Mouse (Mus musculus): ENCODE results near the gene Dnal4. TPM values are rescaled to one million over a fixed set of nuclear protein-coding genes. Genes with fewer than 3 reads are reported as not detected.
"Not testable (repeated sequence)": the region's sequence is repeated elsewhere in the genome, so short reads cannot be mapped to it uniquely, and the experiment has no call there.

Gene Dnal4
- 17.7 and 23.1 TPM in 2 replicates for total RNA-seq (2021)
- long read RNA-seq, transcript Dnal4-201 (4 exons, 1,472 nt) = major isoform, 25 of 44 reads
- long read RNA-seq, partial matches to known transcripts = 17 of 44 reads
- long read RNA-seq, other reads (novel, unspliced or antisense) = 1 of 44 reads

DNA sequence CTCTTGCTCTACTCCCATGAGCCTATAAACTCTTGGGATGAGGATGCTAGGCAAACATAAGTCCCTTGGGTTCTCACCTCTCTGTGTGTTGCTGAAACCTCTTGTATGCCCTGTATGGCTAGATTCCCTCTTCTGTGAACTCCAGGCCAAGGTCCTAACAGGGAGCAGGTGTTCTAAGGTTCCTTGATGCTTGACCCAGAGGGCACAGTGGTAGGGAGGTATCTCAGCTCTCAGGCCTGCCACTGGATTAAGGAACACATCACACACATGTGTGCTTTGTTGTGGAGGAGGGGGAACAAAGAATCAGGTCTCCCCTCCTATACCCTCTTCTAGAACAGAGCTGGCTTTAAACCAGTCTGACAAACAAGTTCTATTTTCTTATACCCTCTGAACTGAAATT is at the start of gene Dnal4:
TSS of gene Dnal4 (minus strand) at position 101 of the 400 bp plus-strand sequence.
- DNase-seq = no peak

DNA sequence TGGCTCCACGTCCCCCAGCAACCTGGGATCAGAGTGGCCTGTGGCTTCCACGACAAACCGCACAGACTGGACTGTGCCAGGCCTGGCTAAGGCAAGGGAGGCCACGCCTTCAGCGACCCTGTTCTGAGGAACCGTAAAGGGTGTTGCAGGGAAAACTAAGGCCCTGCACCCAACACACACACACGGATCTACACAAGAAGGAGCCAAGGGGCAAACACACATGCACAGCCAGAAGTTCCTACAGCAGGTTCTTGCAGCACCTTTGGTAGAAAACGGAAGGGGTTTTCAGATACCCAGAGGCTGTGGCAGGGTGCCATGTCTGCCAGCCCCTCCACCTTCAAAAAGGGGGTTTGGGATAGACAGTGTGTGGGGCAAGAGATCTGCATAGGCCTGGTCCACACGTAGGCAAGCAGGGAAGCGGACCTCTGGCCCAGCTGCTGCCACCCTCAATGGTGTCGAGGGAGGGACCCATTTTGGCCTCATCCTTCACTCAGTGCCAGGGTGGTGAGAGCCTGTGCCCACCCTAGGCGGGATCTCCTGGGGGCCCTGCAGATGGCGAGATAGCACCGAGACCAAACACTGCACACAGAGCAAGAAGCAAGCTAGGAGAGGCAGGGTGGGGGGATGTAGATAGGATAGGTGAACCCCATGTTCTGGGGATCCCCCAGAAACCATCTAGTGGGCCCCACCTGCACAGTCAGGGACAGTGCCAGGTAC is 49.6 kb upstream of the Dnal4 start:
- DNase-seq = no peak

DNA sequence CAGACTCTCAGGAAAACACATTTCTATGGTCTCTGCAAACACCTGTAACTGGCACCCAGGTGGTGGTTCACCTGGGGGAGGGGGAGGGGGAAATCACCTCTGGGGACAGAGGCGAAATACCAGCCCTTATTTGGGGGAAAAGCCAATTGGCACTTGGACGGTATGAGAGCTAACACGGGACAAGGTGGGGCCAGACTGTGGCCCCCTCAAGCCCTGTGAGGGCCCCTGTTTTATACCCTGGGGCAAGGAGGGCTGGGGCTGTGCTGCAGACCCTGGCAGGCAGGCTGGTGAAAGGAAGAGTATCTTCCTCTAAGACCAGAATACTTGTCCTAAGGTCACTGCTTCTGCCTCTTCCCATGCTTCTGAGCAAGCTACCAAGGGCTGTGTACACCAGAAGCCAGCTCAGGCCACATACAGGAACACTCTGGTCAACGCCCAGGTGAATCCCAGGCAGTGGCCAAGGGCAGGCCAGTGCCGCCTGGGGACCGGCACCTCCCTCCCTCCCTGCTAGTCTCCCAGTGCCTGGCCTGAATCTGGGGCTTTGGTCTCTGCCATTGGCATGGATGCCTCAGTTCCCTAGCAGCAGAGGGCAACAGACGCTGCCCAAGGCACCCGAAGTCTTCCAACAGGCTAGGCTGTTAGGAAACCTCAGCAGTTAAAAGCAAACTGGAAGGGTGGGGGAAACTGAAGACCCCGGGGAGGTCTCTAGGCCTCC is 48.7 kb upstream of the Dnal4 start:
- DNase-seq = no peak

DNA sequence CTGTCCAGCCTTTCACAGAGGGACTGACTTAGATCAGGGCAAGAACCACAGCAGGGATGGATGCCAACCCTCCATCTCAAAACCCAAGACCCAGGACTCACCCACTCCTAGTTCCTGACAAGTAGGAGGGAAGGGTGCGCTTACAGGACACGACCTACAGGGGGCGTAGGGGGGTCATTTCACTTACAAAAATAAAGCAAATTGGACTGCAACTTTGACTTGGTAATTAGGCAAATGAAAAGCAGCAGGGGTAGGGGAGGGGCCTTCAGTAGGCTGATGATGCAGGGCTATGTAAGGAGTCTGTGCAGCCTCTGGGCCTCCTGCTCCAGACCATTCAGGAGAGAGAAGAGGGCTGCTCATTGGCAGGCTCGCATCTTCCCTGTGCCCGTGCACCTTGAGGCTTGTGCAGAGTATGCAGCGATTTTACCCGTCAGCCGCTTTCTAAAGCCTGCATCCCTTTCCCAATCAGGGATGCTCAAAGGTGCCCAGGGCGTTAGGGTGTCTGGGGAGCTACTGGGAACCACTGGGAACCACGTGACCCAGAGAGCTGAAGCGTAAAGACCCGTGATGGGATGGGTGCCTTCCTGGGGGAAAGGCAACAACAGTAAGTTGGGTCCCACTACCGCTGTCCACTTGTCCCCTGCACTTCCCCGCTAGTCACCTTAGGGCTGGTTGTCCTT is 47.6 kb upstream of the Dnal4 start:
- DNase-seq = no peak

DNA sequence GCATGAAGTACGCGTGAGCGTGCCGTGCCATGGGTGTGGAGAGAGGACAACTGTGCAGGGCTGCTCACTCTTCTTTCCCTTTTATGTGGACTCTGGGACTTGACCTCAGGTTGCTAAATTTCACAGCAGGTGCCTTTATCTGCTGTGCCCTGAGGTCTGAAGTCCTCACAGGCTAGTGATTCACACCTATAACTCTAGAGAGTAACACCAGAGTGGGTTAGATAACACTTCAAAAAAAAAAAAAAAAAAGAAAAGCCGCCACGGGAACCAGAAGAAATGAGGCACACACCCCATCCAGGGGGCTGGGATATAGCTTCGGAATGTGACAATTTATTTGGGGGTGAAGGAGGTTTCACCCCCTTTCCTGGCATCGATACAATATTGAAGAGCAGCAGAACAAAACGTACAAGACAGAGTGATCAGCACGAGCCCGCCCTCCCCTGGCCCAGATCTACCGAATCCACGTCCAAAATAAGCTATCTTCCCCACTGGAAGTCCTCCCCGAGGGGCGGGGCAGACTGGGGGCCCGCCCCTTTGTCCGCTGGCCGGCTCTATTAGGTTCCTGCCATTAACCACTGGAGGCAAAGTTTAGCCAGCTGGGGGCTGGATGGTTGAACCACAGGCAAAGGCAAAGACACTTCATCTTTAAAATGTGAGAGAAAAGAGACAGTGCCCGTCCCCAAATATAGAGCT is 46.1 kb upstream of the Dnal4 start:
- DNase-seq = no peak

DNA sequence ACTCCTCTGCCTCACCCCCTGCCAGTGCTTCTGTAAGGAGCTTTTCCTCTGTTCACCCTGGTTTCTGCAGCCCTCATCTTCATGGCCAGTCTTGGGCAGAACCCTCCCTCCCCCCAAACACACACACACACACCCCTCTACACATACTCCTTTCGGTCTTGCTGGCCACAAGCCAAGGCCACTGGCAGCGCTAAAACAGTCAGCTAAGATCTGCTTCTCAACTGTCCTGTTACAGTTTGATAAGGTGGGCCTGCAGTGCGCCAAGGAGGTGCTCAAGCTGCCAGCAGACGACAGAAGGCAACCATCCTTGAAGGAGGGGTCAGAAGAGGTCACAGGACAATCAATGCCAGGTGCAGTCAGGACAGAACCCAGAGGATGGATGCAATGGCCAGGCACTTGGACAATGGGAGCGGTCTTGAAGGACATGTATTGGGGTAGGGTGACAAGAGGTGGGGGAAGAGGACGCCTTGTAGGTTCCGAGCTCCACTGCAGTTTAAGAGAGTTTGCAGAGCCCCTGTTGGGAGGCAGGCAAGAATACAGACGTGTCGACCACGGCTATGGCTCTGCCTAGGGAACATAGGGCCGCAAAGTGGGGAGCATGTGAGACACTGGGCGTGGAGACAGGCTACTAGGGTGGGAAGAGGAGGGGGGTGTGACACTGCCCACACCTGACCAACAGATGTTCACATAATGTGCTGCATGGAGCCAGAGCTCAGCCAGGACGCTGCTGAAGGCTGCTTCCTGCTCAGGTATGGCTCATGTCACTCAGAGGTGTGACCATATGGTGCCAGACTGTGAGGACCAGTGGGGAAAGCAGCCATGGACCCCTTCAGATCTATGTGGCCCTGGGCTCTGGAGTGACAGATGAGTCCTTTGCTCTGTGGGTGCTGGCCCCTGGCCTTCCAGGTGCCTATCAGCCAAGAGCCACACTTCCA is 44.9 kb upstream of the Dnal4 start:
- no peak for DNase-seq

DNA sequence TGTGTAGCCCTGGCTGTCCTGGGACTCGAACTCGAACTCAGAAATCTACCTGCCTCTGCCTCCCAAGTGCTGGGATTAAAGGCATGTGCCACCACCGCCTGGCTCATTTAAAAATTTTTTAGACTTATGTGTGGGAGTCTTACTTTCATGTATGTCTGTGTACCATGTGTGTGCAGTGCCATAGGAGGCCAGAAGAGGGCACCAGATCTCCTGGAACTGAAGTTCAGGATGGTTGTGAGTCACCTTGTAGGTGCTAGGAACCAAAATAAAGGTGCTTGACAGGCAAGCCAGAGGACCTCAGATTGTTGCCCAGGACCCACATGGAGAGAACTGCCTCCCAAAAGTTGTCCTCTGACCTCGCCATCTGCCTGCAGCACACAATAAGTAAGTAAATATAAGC is 40.7 kb upstream of the Dnal4 start:
- no peak for DNase-seq

DNA sequence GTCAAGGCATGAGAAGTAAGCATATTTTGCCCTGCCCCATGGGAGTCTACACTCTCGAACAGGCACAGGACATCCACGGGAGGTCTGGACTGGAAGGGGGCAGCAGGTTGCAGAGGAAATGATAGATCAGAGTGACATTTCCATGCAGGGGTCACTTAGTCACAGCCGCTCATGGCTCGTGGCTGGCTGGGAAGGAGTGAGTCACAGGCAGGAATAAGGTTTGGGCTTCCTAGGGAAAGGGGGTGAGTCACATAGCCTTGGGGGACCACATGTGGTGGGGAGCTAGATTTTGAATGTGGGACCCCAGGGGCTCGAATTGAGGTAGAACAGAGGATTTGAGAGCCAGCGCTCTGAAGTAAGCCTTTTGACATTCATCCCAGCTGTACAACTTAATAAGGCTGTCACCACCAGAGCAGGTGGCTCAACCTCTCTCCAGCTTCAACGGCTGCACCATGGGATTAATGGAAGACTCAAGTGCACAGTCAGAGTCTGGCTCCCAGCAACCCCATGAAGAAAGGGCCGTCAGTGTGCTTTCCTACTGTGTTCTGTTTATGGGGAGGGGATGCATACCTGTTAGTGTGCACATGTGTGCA is 36.1 kb upstream of the Dnal4 start:
- DNase-seq = peak; percentile 36

DNA sequence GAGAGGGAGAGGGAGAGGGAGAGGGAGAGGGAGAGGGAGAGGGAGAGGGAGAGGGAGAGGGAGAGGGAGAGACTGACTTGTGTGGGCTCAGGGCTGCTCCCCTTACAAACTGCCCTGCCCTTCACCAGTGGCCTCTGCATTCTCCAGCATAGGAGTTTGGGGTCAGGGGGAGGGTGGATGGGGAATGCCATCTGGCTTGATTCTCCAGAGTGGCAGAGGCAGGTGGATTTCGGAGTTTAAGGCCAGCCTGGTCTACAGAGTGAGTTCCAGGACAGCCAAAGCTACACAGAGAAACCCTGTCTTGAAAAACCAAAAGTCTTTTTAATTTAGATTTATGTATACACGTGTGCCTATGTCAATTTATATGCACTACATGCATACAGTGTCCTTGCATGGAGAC is 35.2 kb upstream of the Dnal4 start:
- not testable (repeated sequence) for DNase-seq

DNA sequence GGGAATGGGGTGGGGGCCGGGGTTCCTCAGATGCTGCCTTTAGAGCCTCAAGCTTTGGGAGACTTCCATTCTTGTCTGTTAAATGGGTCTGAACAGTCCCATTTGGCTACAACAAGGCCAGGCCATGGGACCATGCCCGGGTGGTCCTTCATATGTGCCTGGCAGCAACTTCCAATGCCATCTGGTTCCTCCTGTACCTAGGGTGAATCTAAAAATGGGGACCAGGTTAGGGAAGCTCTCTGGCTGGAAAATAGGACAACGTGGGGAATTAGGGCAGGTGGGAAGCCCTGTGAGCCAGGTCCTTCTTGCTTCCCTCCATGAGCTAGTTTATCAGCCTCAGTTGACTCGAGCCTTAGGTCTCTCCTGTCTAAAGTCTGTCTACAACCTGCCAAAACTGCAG is 33.3 kb upstream of the Dnal4 start:
- DNase-seq = no peak

DNA sequence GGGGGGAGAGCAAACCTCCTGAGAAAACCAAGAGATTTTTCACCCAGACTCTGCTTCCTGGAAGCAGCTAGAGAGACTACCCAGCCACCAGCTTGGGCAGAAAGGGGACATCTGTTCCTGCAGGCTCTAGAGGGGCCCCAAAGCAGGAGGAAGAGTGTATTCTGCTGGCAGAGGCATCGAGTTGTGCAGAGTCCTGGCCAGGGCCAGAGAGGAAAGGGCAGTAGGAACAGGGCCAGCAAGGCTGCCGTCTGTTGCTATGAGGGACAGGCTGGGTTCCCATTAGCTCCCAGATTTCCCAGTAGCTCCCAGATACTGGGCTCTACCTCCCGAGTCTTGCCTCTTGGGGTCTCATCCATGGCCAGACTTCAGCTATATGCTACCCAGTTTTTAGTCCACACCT is 32.4 kb upstream of the Dnal4 start:
- DNase-seq = no peak

DNA sequence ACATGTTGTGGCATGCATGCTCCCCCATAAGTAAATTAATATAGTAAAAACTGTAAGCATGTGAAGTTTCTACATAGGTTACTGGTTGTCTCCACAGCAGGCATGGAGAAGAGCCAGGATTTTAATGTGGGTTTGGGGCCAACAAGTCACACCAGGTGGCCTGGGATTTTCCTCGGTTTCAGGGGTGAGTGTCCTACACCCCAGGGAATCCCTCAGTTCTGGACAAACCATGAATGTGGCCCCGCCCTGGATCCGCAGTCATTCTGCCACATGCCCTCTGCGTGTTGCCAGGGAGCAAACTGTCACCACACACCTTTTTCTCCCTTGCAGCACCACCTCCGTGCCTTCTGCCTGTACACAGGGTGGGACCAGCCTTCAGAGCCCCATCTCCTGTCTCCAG is 31.0 kb upstream of the Dnal4 start:
- no peak for DNase-seq

DNA sequence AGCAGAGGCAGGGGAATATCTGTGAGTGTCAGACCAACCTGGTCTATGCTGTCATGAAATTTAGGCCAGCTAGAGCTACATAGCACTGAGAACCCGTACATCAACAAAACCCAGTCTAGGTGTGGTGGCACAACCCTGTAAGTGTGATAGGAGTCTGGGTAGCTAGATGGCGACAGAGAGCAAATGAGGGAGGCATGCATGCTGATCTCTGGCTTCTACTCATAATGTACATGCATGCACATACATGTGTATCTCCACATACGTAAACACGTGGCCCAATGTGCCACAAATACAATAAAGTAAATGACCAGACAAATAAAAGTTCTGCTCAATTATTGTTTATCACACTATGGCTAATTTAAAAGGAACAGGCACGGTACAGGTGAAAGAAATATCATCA is 30.5 kb upstream of the Dnal4 start:
- no peak for DNase-seq

DNA sequence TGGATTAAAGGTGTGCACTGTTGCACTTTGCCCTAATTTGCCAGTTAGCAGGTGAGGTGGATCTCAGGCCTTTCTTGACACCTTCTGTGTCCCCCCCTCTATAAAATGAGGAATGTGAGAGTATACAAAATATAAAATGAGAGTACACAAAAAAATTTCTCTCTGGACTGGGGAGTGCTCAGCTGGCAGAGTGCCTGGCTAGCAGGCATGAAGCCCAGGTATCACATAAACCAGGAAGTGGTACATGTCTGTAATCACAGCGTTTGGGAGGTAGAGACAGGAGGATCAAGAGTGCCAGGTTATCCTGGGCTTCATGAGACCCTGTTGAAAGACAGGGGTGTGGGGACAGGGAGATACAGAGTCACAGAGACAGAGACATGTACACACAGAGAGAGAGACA is 29.4 kb upstream of the Dnal4 start:
- no peak for DNase-seq

DNA sequence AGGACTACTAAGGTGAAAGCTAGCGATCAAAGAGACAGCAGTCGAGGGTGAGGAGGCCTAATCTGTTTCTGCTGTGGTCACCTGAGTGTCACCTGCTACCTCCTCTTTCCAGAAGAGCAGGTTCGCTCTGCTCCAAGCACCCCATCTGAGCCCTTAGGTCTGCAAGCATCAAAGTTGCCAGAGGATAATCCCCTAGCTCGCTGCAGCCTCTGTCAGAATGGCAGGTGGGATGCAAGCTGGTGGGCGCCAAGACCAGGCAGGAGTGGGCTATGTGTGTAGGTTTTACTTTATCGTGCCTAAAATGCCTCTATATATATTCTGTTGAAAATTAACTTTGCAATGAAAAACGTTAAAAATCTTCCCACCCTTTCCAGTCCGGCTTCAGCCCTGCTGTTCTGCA is 27.6 kb upstream of the Dnal4 start:
- DNase-seq = no peak

DNA sequence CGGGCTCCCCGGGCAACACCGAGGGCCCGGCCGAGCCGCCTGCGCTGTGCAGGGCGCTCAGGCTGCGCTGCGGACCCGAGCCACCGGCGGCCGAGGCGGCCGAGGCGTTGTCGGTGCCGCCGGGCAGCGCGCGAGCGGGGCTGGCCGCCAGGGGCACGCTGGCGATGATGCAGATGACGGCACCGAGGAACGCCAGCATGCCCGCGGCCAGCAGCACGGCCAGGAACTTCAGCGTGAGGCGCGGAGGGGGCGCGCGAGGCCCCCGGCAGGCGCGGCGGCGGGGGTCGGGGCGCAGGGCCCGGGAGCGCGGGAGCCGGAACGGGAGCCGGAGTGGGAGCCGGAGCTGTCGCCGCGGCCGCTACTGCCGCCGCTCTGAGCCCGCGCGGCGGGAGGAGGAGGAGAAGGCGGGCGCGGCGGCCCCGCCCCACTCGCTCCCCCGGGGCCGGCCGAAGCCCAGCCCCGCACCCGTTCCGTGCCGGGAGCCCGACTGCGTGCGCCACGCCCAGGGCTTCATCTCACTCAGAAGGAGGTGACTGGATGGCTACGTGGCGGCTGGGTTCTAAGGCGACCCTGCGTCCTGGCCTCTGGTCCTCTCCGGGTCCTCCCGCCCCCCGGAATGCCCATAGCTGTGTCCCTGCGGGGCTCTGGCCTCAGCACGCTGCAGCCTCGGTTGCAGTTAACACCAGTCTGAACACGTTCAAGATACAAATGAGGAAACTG is 26.9 kb upstream of the Dnal4 start, which contains the start of gene Nptxr:
TSS of gene Nptxr (minus strand) at position 415 of the 720 bp plus-strand sequence.
- DNase-seq = peak; percentile 67

DNA sequence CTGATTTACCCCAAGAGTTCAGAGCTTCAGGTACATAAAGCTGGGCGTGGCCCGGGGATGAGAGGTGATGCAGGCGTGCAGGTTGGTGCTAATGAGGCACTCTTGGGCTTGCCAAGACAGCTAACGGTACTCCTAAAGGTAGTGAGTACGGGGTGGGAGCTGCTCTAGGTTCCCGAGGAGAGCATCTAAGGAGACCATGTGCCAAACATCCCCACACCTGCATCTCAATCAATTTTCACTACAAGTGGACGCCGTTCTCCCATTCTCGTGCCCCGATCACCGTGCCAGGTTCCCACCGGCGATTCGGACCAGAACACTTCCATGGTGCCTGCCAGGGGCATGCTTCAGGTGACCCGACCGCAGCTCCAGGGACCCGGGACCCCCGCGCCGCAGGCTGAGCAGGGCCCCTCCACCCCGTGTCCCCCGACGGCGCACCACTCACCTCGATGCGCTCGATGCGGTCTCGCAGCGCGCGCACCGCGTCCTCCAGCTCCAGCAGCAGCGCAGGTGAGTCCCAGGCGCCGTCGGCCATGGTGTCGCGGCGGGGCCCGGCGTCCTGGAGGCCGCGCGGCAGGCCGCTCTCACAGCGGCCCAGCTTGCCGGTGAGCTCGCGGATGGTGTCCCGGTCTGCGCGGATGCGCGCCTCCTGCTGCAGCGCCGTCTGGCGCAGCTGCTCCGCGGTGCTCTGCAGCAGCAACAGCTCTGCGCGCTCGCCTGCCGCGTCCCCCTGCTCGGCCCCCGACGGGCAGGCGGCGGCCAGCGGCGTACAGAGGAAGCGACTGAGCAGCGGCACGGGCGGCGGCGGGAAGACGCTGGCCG is 26.1 kb upstream of the Dnal4 start:
- peak; percentile 43 for DNase-seq

DNA sequence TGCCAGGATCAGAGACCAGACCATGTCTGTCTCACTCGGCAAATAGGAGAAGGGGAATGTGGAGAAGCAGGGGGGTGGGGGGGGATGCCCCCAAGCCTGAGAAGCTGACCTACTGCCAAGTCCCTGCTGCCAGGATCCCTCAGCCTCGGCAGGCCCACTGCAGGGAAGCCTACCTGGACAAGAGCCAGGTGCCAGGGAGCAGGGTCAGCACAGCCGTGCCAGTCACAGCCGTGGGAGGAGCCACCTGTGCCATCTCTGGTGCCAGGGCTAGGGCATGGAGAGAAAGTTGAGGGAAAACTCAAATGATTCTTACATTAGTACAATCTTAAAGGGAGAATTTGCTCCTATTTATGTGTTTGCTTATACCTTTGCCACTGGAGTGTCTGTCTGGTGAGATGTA is 24.7 kb upstream of the Dnal4 start:
- no peak for DNase-seq

DNA sequence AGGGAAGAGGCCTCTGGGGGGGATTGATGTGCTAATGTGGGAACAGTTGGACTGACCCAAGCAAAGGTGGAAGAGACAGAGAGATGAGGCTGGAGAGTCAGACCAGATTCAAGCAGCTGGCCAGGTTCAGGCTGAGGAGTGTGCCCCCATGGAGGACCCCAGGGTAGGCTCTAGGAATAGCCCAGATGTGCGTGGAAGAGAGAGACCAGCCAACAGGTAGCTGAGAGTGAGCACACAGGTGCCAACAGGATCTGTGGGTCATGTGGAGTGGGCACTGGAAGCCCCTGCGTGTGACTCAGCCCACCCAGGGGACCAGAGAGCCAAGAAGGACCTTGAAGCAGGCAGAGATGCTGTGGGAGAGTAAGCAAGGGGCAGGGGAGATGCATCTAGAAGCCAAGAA is 24.0 kb upstream of the Dnal4 start:
- DNase-seq = no peak

Data from adrenal gland, postnatal 25 days (tissue).